Mouse (Mus musculus): Measurements from ENCODE around the gene Sox5.

DNA sequence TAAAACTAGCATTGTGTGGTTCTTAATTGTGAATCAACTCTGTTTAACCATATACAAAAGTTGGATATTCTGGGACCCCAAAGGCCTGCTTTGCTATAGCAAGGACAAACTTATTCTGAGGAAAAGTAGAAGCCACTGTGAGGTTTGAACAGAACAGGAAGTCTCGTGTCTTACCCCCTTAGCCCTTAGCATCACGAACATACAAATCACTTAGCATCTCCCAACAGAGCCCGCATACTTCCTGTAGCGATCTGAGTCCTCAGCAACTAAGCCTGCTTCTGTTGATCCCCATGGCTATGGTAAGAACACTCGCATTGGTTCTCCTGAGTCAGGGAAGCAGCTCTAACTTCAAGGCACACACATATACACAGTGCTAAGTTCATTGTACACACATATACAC lies 337.4 kb downstream of the Sox5 start:
- no peak for TF ChIP-seq CTCF (IDR thresholded peaks at IDR 0.05)
- TF ChIP-seq POLR2A (IDR thresholded peaks at IDR 0.05; ENCODE audit: insufficient read depth, low read depth, low read length), result no peak

All from heart, adult 2 months (tissue).